Mouse (Mus musculus): ENCODE measurements around the gene Rnf149. TPM values are rescaled to one million over a fixed set of nuclear protein-coding genes. Genes with fewer than 3 reads are reported as not detected.
A peak's percentile ranks its signal among the peaks of the same experiment; 100 is the strongest.

Rnf149 gene
- polyA plus RNA-seq, 1 experiment, result 18.2 TPM

DNA sequence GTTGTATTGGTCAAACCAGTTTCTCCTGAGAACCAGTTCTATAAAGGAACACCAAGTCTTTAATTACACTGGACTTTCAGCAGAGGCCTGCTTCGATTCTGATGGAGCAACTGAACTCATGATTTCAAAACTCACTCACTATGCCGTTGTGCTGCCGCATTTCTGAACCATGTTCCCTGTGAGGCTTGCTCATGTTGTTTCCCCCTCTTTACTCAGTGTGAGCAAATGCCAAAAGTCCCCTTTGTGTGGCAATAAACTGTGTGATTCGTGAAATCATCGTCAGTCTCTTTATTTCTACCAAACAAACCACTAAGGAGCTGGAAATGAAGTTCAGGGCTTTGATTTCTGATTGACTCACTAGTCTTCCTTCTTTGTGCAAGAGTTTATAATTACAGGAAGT, 1.2 kb upstream of the Rnf149 start:
- no peak for DNase-seq
- Histone ChIP-seq H3K4me1 (ENCODE audit: control insufficient read depth, insufficient read depth, low read length) (peaks cover 2% of the 10 kb centered on the region; the same call in 1 of the 2 replicates), H3K4me3 (replicated peaks; ENCODE audit: extremely low read depth, low read depth, low read length) (no peak overlapping the region)
- 57% methylated on average over 5 of the region's 5 CpGs for WGBS
- no peak for TF ChIP-seq POLR2A (IDR thresholded peaks at IDR 0.05; ENCODE audit: borderline replicate concordance, extremely low read depth, low read depth, low read length)
- no peak for TF ChIP-seq CTCF (IDR thresholded peaks at IDR 0.05; ENCODE audit: insufficient read depth, low read length)

DNA sequence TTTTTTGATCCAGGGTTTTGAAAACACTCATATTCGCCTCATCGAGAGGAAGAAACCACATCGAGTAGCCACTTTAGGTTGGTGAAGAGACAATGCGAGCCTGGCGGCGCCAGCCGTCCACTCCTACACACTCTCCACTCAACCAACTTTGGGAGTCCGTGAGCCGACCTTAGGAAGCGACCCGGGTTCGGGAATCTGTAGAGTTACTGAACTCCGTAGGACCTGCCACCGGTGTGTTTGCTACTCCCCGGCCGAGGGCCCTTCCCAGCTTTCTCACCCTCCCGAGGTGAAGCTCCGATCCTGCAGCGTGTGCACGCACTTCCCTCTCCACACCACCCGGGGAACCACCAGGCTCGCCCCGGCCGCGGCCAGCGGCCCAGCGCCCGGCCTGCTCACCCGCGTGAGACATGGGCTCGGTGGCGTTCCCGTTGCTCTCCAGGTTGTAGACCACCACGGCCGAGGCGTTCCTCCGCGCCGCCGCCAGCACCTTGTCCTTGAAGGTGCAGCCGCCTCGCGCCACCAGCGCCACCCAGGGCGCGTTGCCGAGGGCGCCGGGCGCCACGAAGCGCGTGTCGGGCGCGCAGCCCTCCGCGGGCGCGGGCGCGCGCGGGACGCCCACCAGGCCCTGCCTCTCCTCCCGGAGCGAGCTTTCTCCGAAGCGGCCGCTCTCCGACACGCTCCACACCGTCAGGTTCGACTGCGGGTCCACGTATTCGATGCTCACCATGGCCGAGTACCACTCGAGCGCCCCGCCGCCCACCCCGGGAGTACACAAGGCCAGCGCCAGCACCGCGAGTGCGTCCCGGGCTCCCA, 568 bp downstream of the Rnf149 start:
- H3K4me3 ChIP-seq (replicated peaks; ENCODE audit: extremely low read depth, low read depth, low read length), result peak overlapping the region; percentile 88
- DNase-seq, result peak; percentile 74
- under 1% methylated on average over 88 of the region's 88 CpGs for WGBS
- H3K4me1 ChIP-seq (ENCODE audit: control insufficient read depth, insufficient read depth, low read length), result peaks cover 2% of the 10 kb centered on the region; the same call in 1 of the 2 replicates
- TF ChIP-seq POLR2A (IDR thresholded peaks at IDR 0.05; ENCODE audit: borderline replicate concordance, extremely low read depth, low read depth, low read length) (no peak), CTCF (IDR thresholded peaks at IDR 0.05; ENCODE audit: insufficient read depth, low read length) (no peak)

- peak overlapping the region; percentile 88 for H3K4me3 ChIP-seq (replicated peaks; ENCODE audit: extremely low read depth, low read depth, low read length)
- 26% methylated on average over 8 of the region's 8 CpGs for WGBS
- DNase-seq, result no peak
Observed at GRCm38 (mm10) chr1:39575778-39576375, 1.3 kb downstream of the Rnf149 start.

DNA sequence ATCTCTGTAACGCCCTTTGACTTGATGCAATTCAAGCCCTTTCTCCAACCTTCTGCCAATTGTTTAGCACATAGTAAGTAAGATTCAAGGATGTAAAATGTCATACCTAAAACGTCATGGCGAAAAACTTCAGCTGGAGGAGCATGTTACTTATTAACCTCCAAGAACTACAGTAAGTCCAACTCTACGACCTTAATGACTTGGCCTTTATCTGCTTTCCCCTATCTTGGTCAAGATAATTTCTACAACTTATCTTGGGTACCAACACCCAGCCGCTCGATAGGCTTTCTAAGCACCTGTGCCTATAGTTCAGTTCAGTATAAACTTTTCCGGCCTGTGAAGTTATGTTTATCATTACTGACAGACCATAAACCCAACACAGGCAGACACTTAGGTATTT, 3.3 kb downstream of the Rnf149 start:
- peaks cover 2% of the 10 kb centered on the region; the same call in 1 of the 2 replicates for H3K4me1 ChIP-seq (ENCODE audit: control insufficient read depth, insufficient read depth, low read length)
- no peak overlapping the region for H3K4me3 ChIP-seq (replicated peaks; ENCODE audit: extremely low read depth, low read depth, low read length)
- 67% methylated on average over 7 of the region's 7 CpGs for WGBS
- TF ChIP-seq CTCF (IDR thresholded peaks at IDR 0.05; ENCODE audit: insufficient read depth, low read length), result no peak
- no peak for TF ChIP-seq POLR2A (IDR thresholded peaks at IDR 0.05; ENCODE audit: borderline replicate concordance, extremely low read depth, low read depth, low read length)
- DNase-seq, result no peak

More at GRCm38 (mm10) chr1:39575778-39576375, 1.3 kb downstream of the Rnf149 start:
- peaks cover 2% of the 10 kb centered on the region; the same call in 1 of the 2 replicates for H3K4me1 ChIP-seq (ENCODE audit: control insufficient read depth, insufficient read depth, low read length)
- TF ChIP-seq CTCF (IDR thresholded peaks at IDR 0.05; ENCODE audit: insufficient read depth, low read length) (no peak), POLR2A (IDR thresholded peaks at IDR 0.05; ENCODE audit: borderline replicate concordance, extremely low read depth, low read depth, low read length) (no peak)

- DNase-seq, result no peak
- Histone ChIP-seq H3K4me3 (replicated peaks; ENCODE audit: extremely low read depth, low read depth, low read length) (no peak overlapping the region), H3K4me1 (ENCODE audit: control insufficient read depth, insufficient read depth, low read length) (peaks cover 2% of the 10 kb centered on the region; the same call in 1 of the 2 replicates)
- TF ChIP-seq POLR2A (IDR thresholded peaks at IDR 0.05; ENCODE audit: borderline replicate concordance, extremely low read depth, low read depth, low read length), result no peak
- TF ChIP-seq CTCF (IDR thresholded peaks at IDR 0.05; ENCODE audit: insufficient read depth, low read length), result no peak
- 50% methylated on average over 6 of the region's 6 CpGs for WGBS
Observed at GRCm38 (mm10) chr1:39571653-39572052, 5.6 kb downstream of the Rnf149 start.

DNA sequence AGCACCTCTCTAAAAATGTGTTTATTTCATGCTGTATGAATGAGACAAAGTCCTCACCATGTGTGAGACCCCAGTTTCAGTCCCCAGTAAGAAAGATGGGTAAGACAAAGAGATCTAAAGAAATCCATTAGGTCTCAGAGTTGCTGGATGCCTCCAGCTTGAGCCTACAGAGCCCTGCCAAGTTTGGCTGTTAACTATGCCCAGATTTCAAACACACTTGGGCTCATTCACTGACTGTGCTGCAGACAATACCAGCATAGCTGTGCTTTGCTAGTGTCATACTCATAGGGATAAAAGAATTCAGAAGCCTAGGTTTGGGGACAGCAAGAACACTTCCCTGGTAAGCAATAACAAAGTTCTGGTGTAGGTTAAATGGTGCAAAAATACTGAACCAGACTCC, 9.1 kb downstream of the Rnf149 start:
- H3K4me3 ChIP-seq (replicated peaks; ENCODE audit: extremely low read depth, low read depth, low read length), result no peak overlapping the region
- no peak for DNase-seq
- H3K4me1 ChIP-seq (ENCODE audit: control insufficient read depth, insufficient read depth, low read length), result no peaks in the 10 kb centered on the region; the same call in 1 of the 2 replicates
- TF ChIP-seq CTCF (IDR thresholded peaks at IDR 0.05; ENCODE audit: insufficient read depth, low read length), result no peak
- TF ChIP-seq POLR2A (IDR thresholded peaks at IDR 0.05; ENCODE audit: borderline replicate concordance, extremely low read depth, low read depth, low read length), result no peak

GRCm38 (mm10) chr1:39564603-39565002, 12.6 kb downstream of the Rnf149 start:
- no peak overlapping the region for H3K4me3 ChIP-seq (replicated peaks; ENCODE audit: extremely low read depth, low read depth, low read length)
- no peaks in the 10 kb centered on the region; the same call in 1 of the 2 replicates for H3K4me1 ChIP-seq (ENCODE audit: control insufficient read depth, insufficient read depth, low read length)
- 63% methylated on average over 3 of the region's 3 CpGs for WGBS
- no peak for DNase-seq
- no peak for TF ChIP-seq POLR2A (IDR thresholded peaks at IDR 0.05; ENCODE audit: borderline replicate concordance, extremely low read depth, low read depth, low read length)
- no peak for TF ChIP-seq CTCF (IDR thresholded peaks at IDR 0.05; ENCODE audit: insufficient read depth, low read length)

- DNase-seq, result no peak
- Histone ChIP-seq H3K4me1 (ENCODE audit: control insufficient read depth, insufficient read depth, low read length) (no peaks in the 10 kb centered on the region; the same call in 1 of the 2 replicates), H3K4me3 (replicated peaks; ENCODE audit: extremely low read depth, low read depth, low read length) (no peak overlapping the region)
- 69% methylated on average over 7 of the region's 7 CpGs for WGBS
- no peak for TF ChIP-seq POLR2A (IDR thresholded peaks at IDR 0.05; ENCODE audit: borderline replicate concordance, extremely low read depth, low read depth, low read length)
- TF ChIP-seq CTCF (IDR thresholded peaks at IDR 0.05; ENCODE audit: insufficient read depth, low read length), result no peak
Observed at GRCm38 (mm10) chr1:39563161-39563560, 14.0 kb downstream of the Rnf149 start.

DNA sequence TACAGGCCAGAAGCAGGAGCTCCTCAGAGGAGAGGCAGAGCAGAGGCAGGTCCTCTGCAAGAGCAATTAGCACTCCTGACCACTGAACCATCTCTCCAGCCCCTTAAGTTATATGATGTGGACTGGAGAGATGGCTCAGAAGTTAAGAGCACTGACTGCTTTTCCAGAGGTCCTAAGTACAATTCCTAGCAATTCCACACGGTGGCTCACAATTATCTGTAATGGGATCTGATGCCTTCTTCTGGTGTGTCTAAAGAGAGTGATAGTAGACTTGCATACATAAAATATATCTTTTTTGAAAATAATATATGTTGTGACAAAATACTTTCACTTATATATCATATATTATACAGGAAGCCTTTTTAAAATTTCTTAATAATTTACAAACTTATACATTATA, 15.3 kb downstream of the Rnf149 start:
- TF ChIP-seq POLR2A (IDR thresholded peaks at IDR 0.05; ENCODE audit: borderline replicate concordance, extremely low read depth, low read depth, low read length), result no peak
- no peak for TF ChIP-seq CTCF (IDR thresholded peaks at IDR 0.05; ENCODE audit: insufficient read depth, low read length)
- WGBS, result 46% methylated on average over 1 of the region's 1 CpGs
- no peak overlapping the region for H3K4me3 ChIP-seq (replicated peaks; ENCODE audit: extremely low read depth, low read depth, low read length)
- no peaks in the 10 kb centered on the region for H3K4me1 ChIP-seq (ENCODE audit: control insufficient read depth, insufficient read depth, low read length)
- no peak for DNase-seq

Measured in lung, adult 2 months (tissue).